Mouse (Mus musculus) cerebellum, postnatal 25 days (tissue): ENCODE data around the gene Syt5.
A peak's percentile ranks its signal among the peaks of the same experiment; 100 is the strongest.
"Not testable (repeated sequence)": the region's sequence is repeated elsewhere in the genome, so short reads cannot be mapped to it uniquely, and the experiment has no call there.

Experiments
- DNase-seq, 2 experiments: peaks; one replicate each; pipeline ENCODE4 v3.0.0; 2021; ENCODE audit warnings: mixed read lengths in 2 of 2

Gene Syt5

DNA sequence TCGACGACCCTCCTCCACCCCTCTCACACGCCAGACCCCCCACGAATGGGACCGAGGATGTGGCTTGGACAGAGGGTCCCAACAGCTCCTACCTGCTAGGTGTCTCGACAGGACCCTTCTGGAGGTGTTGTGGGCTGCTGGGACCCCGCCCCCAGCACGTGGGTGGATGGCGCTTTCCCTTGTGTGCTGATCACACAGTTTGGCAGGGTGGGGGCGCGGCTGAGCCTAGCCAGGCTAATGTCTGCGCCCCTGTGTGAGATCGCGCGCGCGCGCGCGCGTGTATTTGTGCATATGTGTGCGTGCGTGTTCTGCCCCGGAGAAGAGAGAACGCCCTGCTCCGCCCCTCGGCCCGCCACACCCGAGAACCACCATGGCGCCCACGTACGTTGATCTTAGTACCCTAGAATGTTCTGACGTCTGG, at the start of gene Syt5:
Gene Syt5, minus strand, starts transcription at position 321 of the 421 bp plus-strand sequence.
- DNase-seq, result peak; percentile 40 to 69

- DNase-seq, result not testable (repeated sequence)
Observed at GRCm38 (mm10) chr7:4597046-4597445, 49.7 kb upstream of the Syt5 start.

DNA sequence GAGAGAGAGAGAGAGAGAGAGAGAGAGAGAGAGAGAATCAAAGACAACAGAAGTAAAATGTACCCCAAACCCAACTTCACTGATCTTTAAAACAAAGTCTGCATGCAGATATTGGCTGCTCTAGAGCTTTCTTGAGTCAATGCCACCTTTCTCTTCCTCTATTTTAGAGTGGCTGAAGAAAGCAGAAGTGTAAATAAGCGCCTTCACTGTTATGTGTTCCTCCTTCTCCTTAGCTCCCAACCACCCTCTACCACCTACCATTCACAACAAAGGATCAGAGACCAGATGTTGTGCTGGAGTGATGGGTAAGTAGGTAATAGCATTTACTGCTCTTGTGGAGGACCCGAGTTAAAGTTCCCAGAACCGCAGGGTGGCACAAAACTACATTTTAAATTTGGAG, 34.1 kb upstream of the Syt5 start:
- DNase-seq, result not testable (repeated sequence)

DNA sequence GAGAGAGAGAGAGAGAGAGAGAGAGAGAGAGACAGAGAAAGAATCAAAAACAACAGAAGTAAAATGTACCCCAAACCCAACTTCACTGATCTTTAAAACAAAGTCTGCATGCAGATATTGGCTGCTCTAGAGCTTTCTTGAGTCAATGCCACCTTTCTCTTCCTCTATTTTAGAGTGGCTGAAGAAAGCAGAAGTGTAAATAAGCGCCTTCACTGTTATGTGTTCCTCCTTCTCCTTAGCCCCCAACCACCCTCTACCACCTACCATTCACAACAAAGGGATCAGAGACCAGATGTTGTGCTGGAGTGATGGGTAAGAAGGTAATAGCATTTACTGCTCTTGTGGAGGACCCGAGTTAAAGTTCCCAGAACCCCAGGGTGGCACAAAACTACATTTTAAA, 25.0 kb upstream of the Syt5 start:
- not testable (repeated sequence) for DNase-seq

- no peak for DNase-seq
Observed at GRCm38 (mm10) chr7:4562660-4563059, 15.3 kb upstream of the Syt5 start.

DNA sequence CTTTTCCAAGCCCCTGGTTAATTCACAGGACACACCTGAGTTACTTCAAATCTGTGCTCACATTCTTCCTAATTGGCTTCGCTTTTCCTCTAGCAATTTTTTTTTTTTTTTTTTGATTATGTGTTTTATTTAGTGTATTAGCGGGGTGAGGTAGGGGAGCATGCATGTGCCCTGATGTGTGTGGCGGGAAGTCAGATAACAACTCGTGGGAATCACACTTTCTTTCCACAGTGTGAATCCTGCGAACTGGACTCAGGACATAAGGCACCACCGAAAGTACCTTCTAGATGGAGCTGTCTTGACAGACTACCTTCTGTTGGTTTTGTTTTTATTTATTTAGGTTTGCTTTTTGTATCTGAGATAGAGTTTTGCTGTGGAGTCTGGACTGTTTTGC, 9.8 kb upstream of the Syt5 start:
- DNase-seq, result no peak

DNA sequence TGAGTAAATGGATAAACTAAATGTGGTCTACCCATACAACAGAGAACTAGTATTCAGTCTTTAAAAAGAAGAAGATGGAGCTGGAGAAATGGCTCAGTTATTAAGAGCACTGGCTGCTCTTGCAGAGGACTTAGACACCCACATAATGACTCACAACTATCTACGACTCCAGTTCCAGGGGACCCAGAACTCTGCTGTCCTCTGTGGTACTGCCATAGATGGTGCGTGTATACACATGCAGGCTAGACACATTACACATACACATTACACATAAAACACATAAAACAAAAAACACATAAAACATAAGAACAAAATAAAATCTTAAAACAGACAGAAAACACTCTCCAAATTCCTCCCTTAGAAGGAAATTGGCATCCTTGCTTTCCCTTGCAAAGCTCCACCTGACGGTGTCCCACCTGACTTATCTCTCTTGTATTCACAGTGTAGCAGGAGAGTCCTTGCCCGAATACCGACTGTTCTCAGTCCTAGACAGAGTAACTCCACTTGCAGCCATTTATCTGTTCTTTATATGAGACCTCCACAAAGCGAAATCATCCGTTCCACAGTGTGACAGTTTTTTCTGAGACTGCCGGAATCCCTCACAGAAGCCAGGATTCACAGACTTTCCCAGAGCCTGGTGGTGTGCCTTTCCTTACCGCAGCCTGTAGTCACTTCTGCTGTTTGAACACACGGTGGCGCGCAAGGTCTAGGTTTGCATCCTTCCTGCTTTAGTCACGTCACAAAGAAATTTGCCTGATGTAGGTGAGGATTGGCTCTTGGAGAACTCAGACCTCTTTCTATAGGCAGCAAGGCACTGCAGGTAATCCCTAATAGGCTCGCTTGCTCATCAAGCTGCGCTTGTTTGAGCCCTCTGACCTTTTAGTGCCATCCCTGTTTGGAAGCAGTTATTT, 9.2 kb upstream of the Syt5 start:
- DNase-seq, result peak; percentile 85 to 91

- peak; percentile 85 to 93 for DNase-seq
Observed at GRCm38 (mm10) chr7:4546591-4547131, 680 bp downstream of the Syt5 start.

DNA sequence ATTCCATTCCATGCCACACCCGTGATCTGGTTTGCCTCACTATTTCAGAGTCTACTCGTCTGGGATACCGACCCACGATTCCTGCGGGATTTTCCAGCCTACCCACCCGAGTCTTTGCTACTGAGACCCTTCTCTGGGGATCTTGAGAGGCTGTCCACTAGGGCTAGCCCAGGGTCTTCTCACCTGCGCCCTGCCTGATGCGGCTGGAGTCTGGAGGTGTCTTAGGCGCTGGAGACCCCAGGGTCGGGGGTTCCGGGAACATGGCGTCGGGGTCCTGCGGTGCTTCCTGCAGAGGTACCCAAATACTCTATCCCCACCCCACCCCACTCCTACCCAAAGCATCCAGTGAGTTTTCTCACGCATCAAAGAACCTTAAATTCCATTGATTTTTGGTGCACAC, 1.3 kb downstream of the Syt5 start:
- no peak for DNase-seq

DNA sequence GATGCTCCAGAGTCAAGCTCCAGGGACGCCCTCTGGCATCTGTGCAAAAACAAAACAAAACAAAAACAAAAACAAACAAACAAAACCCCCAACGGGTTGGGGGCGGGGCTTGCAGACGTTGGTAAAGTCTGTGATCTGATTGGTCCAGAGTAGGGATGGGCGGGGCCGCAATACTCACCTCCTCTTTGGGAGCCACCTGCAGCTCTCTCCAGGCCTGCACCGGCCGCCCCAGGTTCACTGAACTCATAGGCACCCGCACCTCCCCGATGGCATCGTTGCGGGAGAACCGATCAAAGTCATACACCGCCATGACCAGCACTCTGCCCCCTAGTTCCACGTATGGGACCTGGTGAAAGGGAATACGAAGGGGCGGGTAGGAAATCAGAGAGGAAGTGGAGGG, 5.3 kb downstream of the Syt5 start:
- DNase-seq, result no peak

GRCm38 (mm10) chr7:4541344-4541743, 6.0 kb downstream of the Syt5 start:
- DNase-seq, result no peak

DNA sequence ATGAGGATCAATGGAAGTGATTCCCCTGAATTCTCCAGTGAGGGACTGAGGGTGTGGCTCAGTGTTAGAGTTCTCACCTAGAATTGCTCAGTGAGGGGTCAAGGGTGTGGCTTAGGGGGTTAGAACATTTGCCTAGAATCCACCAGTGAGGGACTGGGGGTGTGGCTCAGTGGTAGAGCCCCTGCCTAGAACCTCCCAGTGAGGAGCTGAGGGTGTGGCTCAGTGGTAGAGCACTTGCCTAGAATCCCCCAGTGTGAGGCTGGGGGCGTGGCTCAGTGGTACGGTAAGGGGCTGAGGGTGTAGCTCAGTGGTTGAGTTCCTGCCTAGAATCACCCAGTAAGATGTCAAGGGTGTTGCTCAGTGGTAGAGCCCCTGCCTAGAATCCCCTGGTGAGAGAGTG, 8.3 kb downstream of the Syt5 start:
- DNase-seq, result no peak

DNA sequence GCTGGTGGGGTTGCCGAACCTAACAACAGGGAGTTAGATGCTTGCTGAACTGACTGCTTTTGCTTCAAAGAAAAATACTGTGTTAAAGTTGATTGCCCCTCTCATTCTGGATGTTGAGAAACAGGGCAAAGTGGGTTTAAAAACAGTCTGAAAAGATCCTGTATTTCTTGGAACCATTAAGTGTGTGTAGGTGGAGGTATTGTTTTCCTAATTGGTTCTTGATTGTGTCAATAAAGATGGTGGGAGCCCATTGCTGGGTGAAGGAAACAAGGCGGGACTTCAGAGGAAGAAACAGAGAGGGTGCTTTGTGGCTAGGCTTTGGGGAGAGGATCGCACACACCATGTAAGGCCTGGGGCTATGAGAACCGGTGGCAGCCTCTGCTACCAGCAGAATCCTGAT, 10.2 kb downstream of the Syt5 start:
- DNase-seq, result no peak

GRCm38 (mm10) chr7:4536369-4536768, 11.0 kb downstream of the Syt5 start:
- no peak for DNase-seq

GRCm38 (mm10) chr7:4532005-4532729, 15.2 kb downstream of the Syt5 start, which contains the start of gene Dnaaf3:
Gene Dnaaf3, minus strand, starts transcription at chr7:4532453.
- peak in 1 of 2 experiments; percentile 29 for DNase-seq

DNA sequence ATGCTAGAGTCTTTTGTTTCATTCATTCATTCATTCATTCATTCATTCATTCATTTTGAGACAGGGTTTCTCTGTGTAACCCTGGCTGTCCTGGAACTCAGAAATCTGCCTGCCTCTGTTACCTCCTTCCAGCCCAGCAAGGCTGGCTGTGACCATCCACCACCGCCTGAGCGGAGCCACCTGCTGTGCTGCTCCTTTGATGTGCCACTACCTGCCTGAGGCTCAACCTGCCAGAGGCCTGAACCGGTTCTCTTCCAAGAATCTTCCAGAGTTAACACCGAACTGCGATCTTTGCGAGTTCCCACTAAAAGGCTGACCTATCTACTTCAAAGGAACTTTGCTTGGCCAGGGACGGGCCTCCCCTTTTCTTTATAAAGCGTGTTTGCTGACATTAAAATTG, 17.2 kb downstream of the Syt5 start:
- DNase-seq, result not testable (repeated sequence)

DNA sequence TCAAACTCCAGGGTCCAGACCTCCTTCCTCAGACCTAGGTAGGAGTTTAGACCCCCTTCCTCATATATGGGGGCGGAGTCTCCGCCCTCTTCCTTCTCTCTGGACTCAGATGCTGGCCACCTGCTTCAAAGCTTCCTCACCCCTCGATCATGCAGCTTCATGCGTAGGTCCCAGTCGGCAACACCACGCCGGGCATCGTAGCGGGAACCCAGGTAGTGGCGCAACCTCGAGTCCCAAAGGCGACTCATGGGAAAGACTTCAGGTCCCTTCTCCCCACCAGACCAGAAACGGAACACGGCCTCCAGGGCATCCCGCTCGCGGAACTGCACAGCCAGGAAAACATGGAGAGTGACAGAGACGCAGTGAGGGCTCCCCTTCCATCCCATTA, 20.0 kb downstream of the Syt5 start:
- DNase-seq, result no peak

- peak; percentile 65 to 81 for DNase-seq
Observed at GRCm38 (mm10) chr7:4526341-4527301, 20.7 kb downstream of the Syt5 start.

GRCm38 (mm10) chr7:4524212-4524922, 23.0 kb downstream of the Syt5 start, which contains the start of gene Tnni3:
Gene Tnni3, minus strand, starts transcription at chr7:4524229.
- DNase-seq, result peak; percentile 50 to 71

- DNase-seq, result no peak
Observed at GRCm38 (mm10) chr7:4523205-4524130, 23.9 kb downstream of the Syt5 start.
